Mouse (Mus musculus): ENCODE data around the gene Kctd4.

DNA sequence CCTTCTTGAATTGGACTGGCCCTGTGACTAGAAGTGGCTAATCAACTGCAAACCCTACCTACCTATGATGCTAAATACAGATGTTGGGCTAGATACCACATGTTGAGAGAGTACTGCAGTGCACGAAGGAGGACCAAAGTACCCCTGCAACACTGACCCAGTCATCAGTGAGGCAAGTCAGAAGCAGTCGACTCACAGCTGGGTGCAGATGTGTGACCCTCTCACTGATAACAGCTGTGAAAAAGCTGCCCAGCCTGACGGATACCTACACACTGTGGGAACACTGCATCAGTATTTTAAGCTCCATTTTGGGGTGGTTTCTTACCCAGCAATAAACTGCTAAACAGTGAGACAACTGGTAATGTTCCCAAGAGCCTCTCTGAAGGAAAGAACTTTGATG is 21.3 kb downstream of the Kctd4 start:
- TF ChIP-seq CTCF (IDR thresholded peaks at IDR 0.05; ENCODE audit: borderline replicate concordance, control insufficient read depth, extremely low read depth, insufficient read depth, low read length, poor library complexity) (no peak), POLR2A (IDR thresholded peaks at IDR 0.05; ENCODE audit: control insufficient read depth, extremely low read depth, insufficient read depth, low read length, poor library complexity) (no peak)

Data from thymus, adult 2 months (tissue).